Mouse (Mus musculus) retina, postnatal 7 days (tissue): ENCODE results near the gene Zic4.

Experiments
- DNase-seq: peaks from one replicate; pipeline ENCODE4 v3.0.0-alpha.2; 2012; ENCODE audit warnings: low read depth, low spot score

The Zic4 gene

GRCm38 (mm10) chr9:91379300-91379635 lies 17.1 kb downstream of the Zic4 start:
- DNase-seq: no peak

- DNase-seq: no peak
Observed at GRCm38 (mm10) chr9:91379781-91380457, 17.7 kb downstream of the Zic4 start.

- no peak for DNase-seq
Observed at GRCm38 (mm10) chr9:91380458-91380914, 18.3 kb downstream of the Zic4 start.

GRCm38 (mm10) chr9:91381284-91382110 lies 19.3 kb downstream of the Zic4 start:
- no peak for DNase-seq

- no peak for DNase-seq
Observed at GRCm38 (mm10) chr9:91382111-91382379, 19.8 kb downstream of the Zic4 start.

- no peak for DNase-seq
Observed at GRCm38 (mm10) chr9:91382471-91383255, 20.4 kb downstream of the Zic4 start.

GRCm38 (mm10) chr9:91383441-91384135 lies 21.4 kb downstream of the Zic4 start:
- DNase-seq: no peak

- no peak for DNase-seq
Observed at GRCm38 (mm10) chr9:91384136-91384500, 21.9 kb downstream of the Zic4 start.

GRCm38 (mm10) chr9:91384693-91385560 lies 22.7 kb downstream of the Zic4 start:
- no peak for DNase-seq

GRCm38 (mm10) chr9:91385561-91386430 lies 23.6 kb downstream of the Zic4 start:
- DNase-seq: no peak

- DNase-seq: no peak
Observed at GRCm38 (mm10) chr9:91386502-91386890, 24.3 kb downstream of the Zic4 start.

GRCm38 (mm10) chr9:91386891-91387739 lies 24.9 kb downstream of the Zic4 start:
- DNase-seq: no peak

- DNase-seq: no peak
Observed at GRCm38 (mm10) chr9:91387740-91388080, 25.5 kb downstream of the Zic4 start.

- DNase-seq: no peak
Observed at GRCm38 (mm10) chr9:91388173-91388572, 26.0 kb downstream of the Zic4 start.

GRCm38 (mm10) chr9:91393376-91394068 lies 31.3 kb downstream of the Zic4 start:
- no peak for DNase-seq

GRCm38 (mm10) chr9:91394211-91394646 lies 32.0 kb downstream of the Zic4 start:
- DNase-seq: no peak

GRCm38 (mm10) chr9:91395066-91395772 lies 33.0 kb downstream of the Zic4 start:
- DNase-seq: no peak

- no peak for DNase-seq
Observed at GRCm38 (mm10) chr9:91399976-91400375, 37.8 kb downstream of the Zic4 start.
